Mouse (Mus musculus): Measurements from ENCODE around the gene Glrp1. TPM values are rescaled to one million over a fixed set of nuclear protein-coding genes. Genes with fewer than 3 reads are reported as not detected.

Glrp1 gene
- polyA plus RNA-seq, 1 experiment, result not detected

GRCm38 (mm10) chr1:88507214-88507613 lies 2.7 kb downstream of the Glrp1 start:
- no peak for TF ChIP-seq GATA1 (IDR thresholded peaks at IDR 0.05; ENCODE audit: low read length)

GRCm38 (mm10) chr1:88506412-88506811 lies 3.5 kb downstream of the Glrp1 start:
- TF ChIP-seq GATA1 (IDR thresholded peaks at IDR 0.05; ENCODE audit: low read length), result no peak

- TF ChIP-seq GATA1 (IDR thresholded peaks at IDR 0.05; ENCODE audit: low read length), result no peak
Observed at GRCm38 (mm10) chr1:88505697-88506096, 4.2 kb downstream of the Glrp1 start.

GRCm38 (mm10) chr1:88504531-88504945 lies 5.3 kb downstream of the Glrp1 start:
- TF ChIP-seq GATA1 (IDR thresholded peaks at IDR 0.05; ENCODE audit: low read length), result no peak

GRCm38 (mm10) chr1:88502822-88503221 lies 7.0 kb downstream of the Glrp1 start:
- TF ChIP-seq GATA1 (IDR thresholded peaks at IDR 0.05; ENCODE audit: low read length), result no peak

- TF ChIP-seq GATA1 (IDR thresholded peaks at IDR 0.05; ENCODE audit: low read length), result no peak
Observed at GRCm38 (mm10) chr1:88499230-88499737, 10.6 kb downstream of the Glrp1 start.

GRCm38 (mm10) chr1:88497407-88497806 lies 12.5 kb downstream of the Glrp1 start:
- TF ChIP-seq GATA1 (IDR thresholded peaks at IDR 0.05; ENCODE audit: low read length), result no peak

GRCm38 (mm10) chr1:88492415-88492814 lies 17.5 kb downstream of the Glrp1 start:
- TF ChIP-seq GATA1 (IDR thresholded peaks at IDR 0.05; ENCODE audit: low read length), result no peak

GRCm38 (mm10) chr1:88491617-88492378 lies 18.1 kb downstream of the Glrp1 start:
- TF ChIP-seq GATA1 (IDR thresholded peaks at IDR 0.05; ENCODE audit: low read length), result peak; percentile 93

- no peak for TF ChIP-seq GATA1 (IDR thresholded peaks at IDR 0.05; ENCODE audit: low read length)
Observed at GRCm38 (mm10) chr1:88490164-88490563, 19.7 kb downstream of the Glrp1 start.

GRCm38 (mm10) chr1:88488957-88489356 lies 20.9 kb downstream of the Glrp1 start:
- no peak for TF ChIP-seq GATA1 (IDR thresholded peaks at IDR 0.05; ENCODE audit: low read length)

- TF ChIP-seq GATA1 (IDR thresholded peaks at IDR 0.05; ENCODE audit: low read length), result no peak
Observed at GRCm38 (mm10) chr1:88486336-88486735, 23.5 kb downstream of the Glrp1 start.

GRCm38 (mm10) chr1:88484059-88484458 lies 25.8 kb downstream of the Glrp1 start:
- TF ChIP-seq GATA1 (IDR thresholded peaks at IDR 0.05; ENCODE audit: low read length), result no peak

- peak; percentile 82 for TF ChIP-seq GATA1 (IDR thresholded peaks at IDR 0.05; ENCODE audit: low read length)
Observed at GRCm38 (mm10) chr1:88482142-88483099, 27.4 kb downstream of the Glrp1 start.

GRCm38 (mm10) chr1:88480594-88480993 lies 29.3 kb downstream of the Glrp1 start:
- TF ChIP-seq GATA1 (IDR thresholded peaks at IDR 0.05; ENCODE audit: low read length), result no peak

- no peak for TF ChIP-seq GATA1 (IDR thresholded peaks at IDR 0.05; ENCODE audit: low read length)
Observed at GRCm38 (mm10) chr1:88478205-88478604, 31.7 kb downstream of the Glrp1 start.

All from G1E-ER4 (cell line).